8 mouse cellular contexts compared by ENCODE assay signal in genomic region chrX:38179891-38180310, GRCm38 (mm10). TPM values are rescaled to one million over a fixed set of nuclear protein-coding genes. Genes with fewer than 3 reads are reported as not detected.
DNase-seq lines count a peak whose midpoint lies in the region; ATAC-seq and TF ChIP-seq lines count a peak whose summit lies in the region.
"Not testable (repeated sequence)": the region's sequence is repeated elsewhere in the genome, so short reads cannot be mapped to it uniquely, and the experiment has no call there.

No protein-coding gene starts in this region.

- not testable (repeated sequence) for H3K4me1 ChIP-seq in ES-E14 (ENCODE audit: control insufficient read depth in 2 of 2, insufficient read depth in 2 of 2, low read length in 2 of 2, poor library complexity in 1 of 2); hindbrain, embryonic 10.5 days (replicated peaks); lung, embryonic 15.5 days; neural tube, embryonic 15.5 days

- not testable (repeated sequence) for H3K9ac ChIP-seq in ES-E14 (ENCODE audit: insufficient read depth, low read depth, low read length, poor library complexity, severe bottlenecking); lung, embryonic 15.5 days
- H3K9ac ChIP-seq in neural tube, embryonic 15.5 days (replicated peaks) = peak overlapping the region; percentile 26; the same call in 1 of the 2 replicates

- in situ Hi-C loops in ES-E14 (cut with MboI; ENCODE audit: low sequenced_read_pairs in 2 of 2, unreplicated experiment in 2 of 2) = not testable (repeated sequence)

- TF ChIP-seq CTCF in layer of hippocampus, adult 2 months (conservative IDR thresholded peaks at IDR 0.05) = peak; percentile 73

- peak overlapping the region; percentile 78 for H3K4me2 ChIP-seq in lung, embryonic 15.5 days
- peak overlapping the region; percentile 75 for H3K4me2 ChIP-seq in neural tube, embryonic 15.5 days

- WGBS in hindbrain, embryonic 10.5 days = 30% methylated on average over 19 of the region's 19 CpGs
- 25% methylated on average over 19 of the region's 19 CpGs for WGBS in lung, embryonic 15.5 days
- 36% methylated on average over 19 of the region's 19 CpGs for whole genome bisulfite sequencing in neural tube, embryonic 15.5 days

- peak; percentile 62 for DNase-seq in ES-E14 (ENCODE audit: low read depth, low spot score)
- peak; percentile 64 for DNase-seq in cerebellum, adult 9-10 months
- peak; percentile 48 for DNase-seq in forelimb bud, embryonic 11.5 days (ENCODE audit: low read depth, low spot score)
- DNase-seq in hindbrain, embryonic 10.5 days (ENCODE audit: low spot score) = peak; percentile 54
- peak in 1 of 2 experiments; percentile 21 for DNase-seq in layer of hippocampus, adult 2 months (ENCODE audit: low spot score in 2 of 2)
- DNase-seq in thymus, postnatal 0 days (ENCODE audit: low spot score) = peak; percentile 16

- H3K9me3 ChIP-seq in ES-E14 (ENCODE audit: control insufficient read depth, insufficient read depth, low read depth, low read length); hindbrain, embryonic 10.5 days; lung, embryonic 15.5 days; neural tube, embryonic 15.5 days (replicated peaks): not testable (repeated sequence)

- 0 out of 4 replicates have a peak overlapping the region, but pooled peaks of 1 of the 2 experiments have one; percentile 22 for H3K4me3 ChIP-seq in ES-E14 (ENCODE audit: insufficient read depth in 1 of 2, low read depth in 1 of 2, low read length in 2 of 2, poor library complexity in 1 of 2, severe bottlenecking in 1 of 2)
- peak overlapping the region; percentile 40 for H3K4me3 ChIP-seq in hindbrain, embryonic 10.5 days
- peak overlapping the region; percentile 38 for H3K4me3 ChIP-seq in layer of hippocampus, adult 2 months
- peak overlapping the region; percentile 29 for H3K4me3 ChIP-seq in lung, embryonic 15.5 days
- peak overlapping the region; percentile 37 for H3K4me3 ChIP-seq in neural tube, embryonic 15.5 days (replicated peaks)

- not testable (repeated sequence) for H3K27ac ChIP-seq in ES-E14 (ENCODE audit: insufficient read depth, low read depth, low read length, poor library complexity, severe bottlenecking); hindbrain, embryonic 10.5 days; layer of hippocampus, adult 2 months; lung, embryonic 15.5 days; neural tube, embryonic 15.5 days (replicated peaks)

- not testable (repeated sequence) for H3K27me3 ChIP-seq in hindbrain, embryonic 10.5 days (ENCODE audit: insufficient read depth, poor library complexity, severe bottlenecking); lung, embryonic 15.5 days; neural tube, embryonic 15.5 days (replicated peaks)

- ATAC-seq in lung, embryonic 15.5 days (ENCODE audit: borderline replicate concordance, extremely low read depth, low FRiP score, low TSS enrichment) = peak; percentile 68; the same call in 1 of the 2 replicates
- peak; percentile 86 for ATAC-seq in neural tube, embryonic 15.5 days (ENCODE audit: low FRiP score)

- H3K36me3 ChIP-seq in ES-E14 (ENCODE audit: control insufficient read depth, insufficient read depth, low read length, poor library complexity, severe bottlenecking); hindbrain, embryonic 10.5 days; lung, embryonic 15.5 days; neural tube, embryonic 15.5 days: not testable (repeated sequence)

TF ChIP-seq in ES-E14, 5 proteins besides CTCF, POLR2A, EP300 and RAD21:
- TF ChIP-seq ZC3H11A (IDR thresholded peaks at IDR 0.05; ENCODE audit: borderline replicate concordance, low read depth, low read length) = 0 out of 2 replicates have a peak, but pooled peaks have one; percentile 28

RNA-seq across cellular contexts. Expression of gene Zbtb33, which starts 9.7 kb away (rescaled TPM):
- total RNA-seq in ES-E14 (2012; rRNA removed) = 7.9 and 10.4 TPM in 2 replicates
- polyA plus RNA-seq in hindbrain, embryonic 10.5 days (2016; fragmentation: Nextera tagmentation; extraction: Ambion mirVana) = 3.9 and 4.4 TPM in 2 replicates
- 10 to 100 TPM; 23.0 to 24.7 TPM for total RNA-seq in layer of hippocampus, adult 2 months (2021)
- 3.7 and 3.9 TPM in 2 replicates for polyA plus RNA-seq in lung, embryonic 15.5 days (2015; fragmentation: Nextera tagmentation; extraction: Ambion mirVana)
- 4.3 and 4.5 TPM in 2 replicates for polyA plus RNA-seq in neural tube, embryonic 15.5 days (2015; fragmentation: Nextera tagmentation; extraction: Ambion mirVana)
- 3.3 and 4.0 TPM in 2 replicates for polyA plus RNA-seq in thymus, postnatal 0 days (2015; fragmentation: Nextera tagmentation; extraction: Ambion mirVana)

RNA-seq across cellular contexts. Expression of gene Rhox13, which starts 58.9 kb away (rescaled TPM):
- 8.0 and 20.7 TPM in 2 replicates for total RNA-seq in ES-E14 (2012; rRNA removed)
- not detected in 2 replicates for polyA plus RNA-seq in hindbrain, embryonic 10.5 days (2016; fragmentation: Nextera tagmentation; extraction: Ambion mirVana)
- not detected for total RNA-seq in layer of hippocampus, adult 2 months (2021)
- not detected in 2 replicates for polyA plus RNA-seq in lung, embryonic 15.5 days (2015; fragmentation: Nextera tagmentation; extraction: Ambion mirVana)
- not detected in 2 replicates for polyA plus RNA-seq in neural tube, embryonic 15.5 days (2015; fragmentation: Nextera tagmentation; extraction: Ambion mirVana)
- not detected in 2 replicates for polyA plus RNA-seq in thymus, postnatal 0 days (2015; fragmentation: Nextera tagmentation; extraction: Ambion mirVana)
